Mouse (Mus musculus) G1E (cell line): Measurements from ENCODE around the gene Myo3b. TPM values are rescaled to one million over a fixed set of nuclear protein-coding genes. Genes with fewer than 3 reads are reported as not detected.
A peak's percentile ranks its signal among the peaks of the same experiment; 100 is the strongest.

Experiments used
- ATAC-seq: 2 replicates; pipeline ENCODE4 v1.8.0; 2016; ENCODE audit warnings: mild to moderate bottlenecking; ENCODE audit not compliant: insufficient number of reproducible peaks, poor library complexity, low FRiP score, severe bottlenecking; ENCODE audit errors: extremely low read depth
- DNase-seq: peaks from one replicate; pipeline ENCODE4 v3.0.0; 2012; ENCODE audit warnings: low spot score
- H3K27me3 ChIP-seq: 2 replicates; pipeline ENCODE4 v1.6.1; 2012; ENCODE audit warnings: mild to moderate bottlenecking, low read length, inconsistent platforms; ENCODE audit not compliant: insufficient read depth
- H3K36me3 ChIP-seq: replicated peaks from 2 replicates; pipeline ENCODE3; 2012; ENCODE audit warnings: mild to moderate bottlenecking, inconsistent platforms
- H3K4me1 ChIP-seq: 2 replicates; pipeline ENCODE4 v1.6.1; 2012; ENCODE audit warnings: low read depth, low read length, inconsistent platforms, mixed read lengths; ENCODE audit not compliant: insufficient read depth
- H3K4me3 ChIP-seq: 2 replicates; pipeline ENCODE4 v1.5.1; 2012; ENCODE audit warnings: low read depth, mild to moderate bottlenecking, inconsistent platforms, low read length, moderate library complexity, mixed read lengths
- H3K9me3 ChIP-seq: replicated peaks from 2 replicates; pipeline ENCODE4 v1.6.1; 2012; ENCODE audit warnings: inconsistent platforms
- CTCF ChIP-seq: IDR thresholded peaks from 2 replicates; pipeline ENCODE4 v1.5.1; 2012; ENCODE audit warnings: low read depth, low read length, inconsistent platforms, mixed read lengths
- GATA1 ChIP-seq: IDR thresholded peaks from 2 replicates; pipeline ENCODE4 v1.6.1; 2012; ENCODE audit warnings: borderline replicate concordance, low read length, inconsistent platforms, mixed read lengths
- GATA2 ChIP-seq: IDR thresholded peaks from 2 replicates; pipeline ENCODE4 v1.6.1; 2012; ENCODE audit warnings: low read depth, low read length, inconsistent platforms, borderline replicate concordance
- POLR2AphosphoS5 ChIP-seq: IDR thresholded peaks from 2 replicates; pipeline ENCODE4 v1.6.1; 2012; ENCODE audit warnings: low read depth, low read length, inconsistent platforms; ENCODE audit not compliant: insufficient replicate concordance
- TAL1 ChIP-seq: conservative IDR thresholded peaks from 2 replicates; pipeline ENCODE4 v1.6.1; 2012; ENCODE audit warnings: low read depth, low read length, inconsistent platforms, mixed read lengths
- polyA plus RNA-seq: library from polyadenylated mRNA; stranded (reverse); fragments of >175 nt; gene quantifications from 2 replicates; pipeline ENCODE4 v1.2.3, GENCODE M21; 2012
- total RNA-seq, 2 experiments: library from RNA; stranded (forward) in 1 of 2; stranded (reverse) in 1 of 2; fragments of 200-1000 nt in 1 of 2; fragments of >200 nt in 1 of 2; fragmentation: Nextera tagmentation in 1 of 2; gene quantifications; 2 replicates each; pipeline ENCODE4 v1.2.3; 2014 to 2017

The Myo3b gene
- total and polyA plus RNA-seq, 3 experiments: 0.05 TPM; not detected in 2

DNA sequence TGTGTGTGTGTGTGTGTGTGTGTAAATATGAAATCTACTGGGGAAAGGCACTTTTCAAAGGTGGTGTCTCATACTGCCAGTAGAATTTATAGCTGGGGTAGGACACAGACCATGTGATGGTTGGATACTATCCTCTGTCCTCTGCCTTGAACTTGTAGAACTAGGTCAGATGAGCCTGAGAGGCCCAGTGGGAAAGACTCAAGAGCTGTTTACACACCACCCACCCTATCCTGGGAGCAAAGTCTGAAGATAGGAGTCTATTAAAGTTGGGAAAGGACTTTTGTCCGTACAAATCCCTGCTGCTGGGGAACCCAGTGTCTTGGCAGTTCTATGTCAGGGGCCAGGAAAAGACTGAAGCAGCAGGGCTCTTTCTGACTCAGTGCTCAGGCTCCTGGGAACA lies 3.6 kb upstream of the Myo3b start:
- ATAC-seq (no peak), DNase-seq (no peak)
- Histone ChIP-seq H3K36me3 (no peaks in the 10 kb centered on the region), H3K4me1 (no peaks in the 10 kb centered on the region), H3K27me3 (peaks cover 8% of the 10 kb centered on the region), H3K9me3 (no peaks in the 10 kb centered on the region), H3K4me3 (no peak overlapping the region)
- no peak for TF ChIP-seq GATA1
- no peak for TF ChIP-seq CTCF
- TF ChIP-seq POLR2AphosphoS5: no peak
- no peak for TF ChIP-seq GATA2
- TF ChIP-seq TAL1: no peak

GRCm38 (mm10) chr2:70037221-70037620 lies 1.7 kb upstream of the Myo3b start:
- Histone ChIP-seq H3K4me3 (no peak overlapping the region), H3K36me3 (no peaks in the 10 kb centered on the region), H3K9me3 (no peaks in the 10 kb centered on the region), H3K27me3 (peaks cover 2% of the 10 kb centered on the region; the same call in 1 of the 2 replicates), H3K4me1 (no peaks in the 10 kb centered on the region)
- ATAC-seq: no peak
- DNase-seq: peak; percentile 28
- TF ChIP-seq TAL1 (no peak), CTCF (peak; percentile 44), GATA1 (no peak), POLR2AphosphoS5 (no peak), GATA2 (no peak)

GRCm38 (mm10) chr2:70044466-70044865 lies 5.5 kb downstream of the Myo3b start:
- H3K36me3 ChIP-seq: no peaks in the 10 kb centered on the region

GRCm38 (mm10) chr2:70047868-70048267 lies 8.9 kb downstream of the Myo3b start:
- peaks cover 4% of the 10 kb centered on the region for H3K27me3 ChIP-seq
- ATAC-seq (no peak), DNase-seq (no peak)
- H3K4me3 ChIP-seq: no peak overlapping the region
- TF ChIP-seq TAL1 (no peak), GATA2 (no peak), CTCF (no peak), POLR2AphosphoS5 (no peak), GATA1 (no peak)
- no peaks in the 10 kb centered on the region for H3K9me3 ChIP-seq
- H3K36me3 ChIP-seq: no peaks in the 10 kb centered on the region
- no peaks in the 10 kb centered on the region for H3K4me1 ChIP-seq

More at GRCm38 (mm10) chr2:70044466-70044865, 5.5 kb downstream of the Myo3b start:
- DNase-seq: no peak
- ATAC-seq: no peak
- H3K4me3 ChIP-seq: no peak overlapping the region
- H3K9me3 ChIP-seq: no peaks in the 10 kb centered on the region
- TF ChIP-seq POLR2AphosphoS5 (no peak), GATA1 (no peak), GATA2 (no peak), TAL1 (no peak), CTCF (no peak)
- H3K4me1 ChIP-seq: no peaks in the 10 kb centered on the region
- no peaks in the 10 kb centered on the region; the same call in 1 of the 2 replicates for H3K27me3 ChIP-seq

GRCm38 (mm10) chr2:70053803-70054202 lies 14.9 kb downstream of the Myo3b start:
- DNase-seq: no peak
- ATAC-seq: no peak
- H3K9me3 ChIP-seq: no peaks in the 10 kb centered on the region
- no peak overlapping the region for H3K4me3 ChIP-seq
- TF ChIP-seq CTCF: no peak
- TF ChIP-seq GATA2: no peak
- TF ChIP-seq TAL1: no peak
- TF ChIP-seq GATA1: no peak
- TF ChIP-seq POLR2AphosphoS5: no peak
- H3K4me1 ChIP-seq: no peaks in the 10 kb centered on the region
- H3K36me3 ChIP-seq: no peaks in the 10 kb centered on the region
- peaks cover 11% of the 10 kb centered on the region for H3K27me3 ChIP-seq

DNA sequence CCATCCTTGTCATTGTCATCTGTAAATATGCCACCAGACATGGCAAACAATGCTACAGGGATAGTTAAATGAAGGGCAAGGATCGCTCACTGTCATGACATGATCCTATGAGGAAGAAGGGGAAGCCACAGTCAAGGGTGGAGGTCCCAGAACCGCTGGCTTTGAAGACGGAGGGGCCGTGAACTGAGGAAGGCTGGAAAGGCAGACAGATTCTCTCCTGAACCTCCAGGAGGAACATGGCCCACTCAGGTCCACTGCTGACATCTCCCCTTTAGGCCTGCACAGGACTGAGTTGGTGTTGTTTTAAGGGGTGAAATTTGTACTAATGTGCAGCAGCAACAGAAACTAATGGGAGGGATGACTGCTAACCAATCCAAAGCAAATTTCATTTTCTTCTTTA lies 19.3 kb downstream of the Myo3b start:
- Histone ChIP-seq H3K4me1 (no peaks in the 10 kb centered on the region), H3K36me3 (no peaks in the 10 kb centered on the region), H3K4me3 (no peak overlapping the region), H3K27me3 (peaks cover 11% of the 10 kb centered on the region), H3K9me3 (no peaks in the 10 kb centered on the region)
- ATAC-seq (no peak), DNase-seq (no peak)
- no peak for TF ChIP-seq GATA1
- TF ChIP-seq CTCF: no peak
- no peak for TF ChIP-seq POLR2AphosphoS5
- no peak for TF ChIP-seq TAL1
- no peak for TF ChIP-seq GATA2
